Mouse (Mus musculus): Measurements from ENCODE around the gene Mtx1.

- TF ChIP-seq POLR2A (IDR thresholded peaks at IDR 0.05; ENCODE audit: borderline replicate concordance, control insufficient read depth, low read depth, low read length) (no peak), CTCF (IDR thresholded peaks at IDR 0.05; ENCODE audit: control insufficient read depth, insufficient read depth, low read length) (no peak)
Observed at GRCm38 (mm10) chr3:89176421-89176820, 50.5 kb downstream of the Mtx1 start.
